Mouse (Mus musculus) embryonic fibroblast, embryonic 13.5 days (primary cell): ENCODE data around the gene Mettl26. TPM values are rescaled to one million over a fixed set of nuclear protein-coding genes. Genes with fewer than 3 reads are reported as not detected.
A peak's percentile ranks its signal among the peaks of the same experiment; 100 is the strongest.

Source experiments
- H3K27ac ChIP-seq: 2 replicates; pipeline ENCODE4 v1.5.1; 2012; ENCODE audit warnings: low read length, control low read depth, inconsistent platforms; ENCODE audit not compliant: insufficient read depth
- H3K4me1 ChIP-seq: 2 replicates; pipeline ENCODE4 v1.6.1; 2011; ENCODE audit warnings: low read length; ENCODE audit not compliant: control insufficient read depth, insufficient read depth
- H3K4me3 ChIP-seq: 2 replicates; pipeline ENCODE4 v1.5.1; 2011; ENCODE audit warnings: mild to moderate bottlenecking, control low read depth, low read length; ENCODE audit not compliant: insufficient read depth
- CTCF ChIP-seq: IDR thresholded peaks from 2 replicates; pipeline ENCODE4 v1.5.1; 2011; ENCODE audit warnings: mild to moderate bottlenecking, control low read depth, low read length, moderate library complexity, borderline replicate concordance; ENCODE audit not compliant: insufficient read depth
- POLR2A ChIP-seq: IDR thresholded peaks from 2 replicates; pipeline ENCODE4 v1.6.1; 2011; ENCODE audit warnings: low read depth, mild to moderate bottlenecking, control low read depth, low read length, moderate library complexity
- polyA plus RNA-seq: library from polyadenylated mRNA; stranded (reverse); fragments of >200 nt; gene quantifications from 2 replicates; pipeline ENCODE4 v1.2.4, GENCODE M21; 2011; ENCODE audit warnings: low read depth; ENCODE audit not compliant: missing spikeins, insufficient read length

Mettl26 gene
- polyA plus RNA-seq, 1 experiment: 14.4 TPM

- TF ChIP-seq CTCF: no peak
- no peak for TF ChIP-seq POLR2A
- Histone ChIP-seq H3K27ac (no peak overlapping the region), H3K4me3 (no peak overlapping the region), H3K4me1 (no peaks in the 10 kb centered on the region)
These were observed 21.0 kb downstream of the Mettl26 start for GRCm38 (mm10) chr17:25895891-25896290.

- H3K4me1 ChIP-seq: no peaks in the 10 kb centered on the region
- no peak overlapping the region for H3K4me3 ChIP-seq
- H3K27ac ChIP-seq: no peak overlapping the region
- TF ChIP-seq POLR2A: no peak
- no peak for TF ChIP-seq CTCF
These were observed 25.3 kb downstream of the Mettl26 start for GRCm38 (mm10) chr17:25900193-25900592.

- H3K4me3 ChIP-seq: no peak overlapping the region
- no peak overlapping the region for H3K27ac ChIP-seq
- TF ChIP-seq CTCF: no peak
- TF ChIP-seq POLR2A: no peak
These were observed 28.2 kb downstream of the Mettl26 start for GRCm38 (mm10) chr17:25903061-25903460.

GRCm38 (mm10) chr17:25907640-25908039, 32.8 kb downstream of the Mettl26 start:
- TF ChIP-seq CTCF: no peak
- no peak for TF ChIP-seq POLR2A
- H3K27ac ChIP-seq: no peak overlapping the region
- H3K4me3 ChIP-seq: no peak overlapping the region
- H3K4me1 ChIP-seq: 0 out of 2 replicates have a peak, but pooled peaks cover 4% of the 10 kb centered on the region

More at GRCm38 (mm10) chr17:25903061-25903460, 28.2 kb downstream of the Mettl26 start:
- H3K4me1 ChIP-seq: 0 out of 2 replicates have a peak, but pooled peaks cover 3% of the 10 kb centered on the region

GRCm38 (mm10) chr17:25911816-25912215, 36.9 kb downstream of the Mettl26 start:
- no peak overlapping the region for H3K4me3 ChIP-seq
- H3K4me1 ChIP-seq: 0 out of 2 replicates have a peak, but pooled peaks cover 4% of the 10 kb centered on the region
- TF ChIP-seq POLR2A: no peak
- no peak for TF ChIP-seq CTCF
- no peak overlapping the region for H3K27ac ChIP-seq

GRCm38 (mm10) chr17:25913186-25913876, 38.5 kb downstream of the Mettl26 start:
- Histone ChIP-seq H3K4me1 (peaks cover 10% of the 10 kb centered on the region), H3K27ac (no peak overlapping the region), H3K4me3 (no peak overlapping the region)
- no peak for TF ChIP-seq CTCF
- no peak for TF ChIP-seq POLR2A

- Histone ChIP-seq H3K4me3 (no peak overlapping the region), H3K4me1 (peaks cover 10% of the 10 kb centered on the region), H3K27ac (no peak overlapping the region)
- no peak for TF ChIP-seq POLR2A
- TF ChIP-seq CTCF: no peak
These were observed 39.0 kb downstream of the Mettl26 start for GRCm38 (mm10) chr17:25913877-25914275.

- TF ChIP-seq CTCF (no peak), POLR2A (no peak)
- Histone ChIP-seq H3K4me3 (no peak overlapping the region), H3K4me1 (peaks cover 10% of the 10 kb centered on the region), H3K27ac (no peak overlapping the region)
These were observed 39.4 kb downstream of the Mettl26 start for GRCm38 (mm10) chr17:25914295-25914694.

- no peak for TF ChIP-seq POLR2A
- Histone ChIP-seq H3K4me3 (no peak overlapping the region), H3K4me1 (peaks cover 13% of the 10 kb centered on the region), H3K27ac (no peak overlapping the region)
These were observed 42.2 kb downstream of the Mettl26 start for GRCm38 (mm10) chr17:25916931-25917647.

GRCm38 (mm10) chr17:25918037-25918750, 43.3 kb downstream of the Mettl26 start:
- Histone ChIP-seq H3K4me3 (peak overlapping the region; percentile 72), H3K4me1 (peaks cover 13% of the 10 kb centered on the region), H3K27ac (peak overlapping the region; percentile 50)
- TF ChIP-seq CTCF: no peak
- no peak for TF ChIP-seq POLR2A
